Mouse (Mus musculus): ENCODE data around the gene Shox2. TPM values are rescaled to one million over a fixed set of nuclear protein-coding genes. Genes with fewer than 3 reads are reported as not detected.

Shox2 gene
- total and polyA plus RNA-seq, 2 experiments from 2014 or later: 17.6 to 33.2 TPM

GRCm38 (mm10) chr3:66976889-66977615 lies 4.5 kb downstream of the Shox2 start:
- H3K4me3 ChIP-seq (ENCODE audit: low read length): no peak overlapping the region
- no peak for DNase-seq (ENCODE audit: low spot score)
- H3K4me2 ChIP-seq (ENCODE audit: low read depth, low read length): no peak overlapping the region
- H3K4me1 ChIP-seq (ENCODE audit: insufficient read depth, low read length): 0 out of 2 replicates have a peak, but pooled peaks cover 3% of the 10 kb centered on the region
- no peak overlapping the region for H3K27ac ChIP-seq
- H3K9ac ChIP-seq (replicated peaks; ENCODE audit: low read length): no peak overlapping the region
- no peak for ATAC-seq
- H3K9me3 ChIP-seq (ENCODE audit: low read length): no peaks in the 10 kb centered on the region
- TF ChIP-seq CTCF (IDR thresholded peaks at IDR 0.05; ENCODE audit: low read depth): no peak
- WGBS: 5% methylated on average over 13 of the region's 13 CpGs
- H3K27me3 ChIP-seq (ENCODE audit: insufficient read depth, low read length): peaks cover 67% of the 10 kb centered on the region
- no peaks in the 10 kb centered on the region for H3K36me3 ChIP-seq (ENCODE audit: insufficient read depth, low read length)

DNA sequence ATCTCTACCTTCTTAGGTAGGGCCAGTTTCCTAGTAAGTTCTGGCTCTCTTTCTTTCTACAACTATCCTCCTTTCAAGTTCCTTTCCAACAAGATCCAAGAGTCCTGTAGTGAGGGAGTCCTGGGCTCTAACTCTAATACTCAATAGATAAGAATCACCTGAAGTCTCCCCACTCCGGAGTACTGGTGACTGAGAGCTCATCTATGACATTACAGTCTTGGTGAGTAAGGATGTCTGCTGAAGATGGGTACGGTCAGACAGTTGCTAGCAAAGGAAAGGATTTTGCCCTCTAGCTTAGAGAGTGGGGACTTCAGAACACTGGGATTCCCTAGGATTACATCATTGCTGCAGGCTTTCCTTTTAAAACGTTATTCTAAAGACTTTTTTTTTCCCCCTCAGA lies 7.1 kb downstream of the Shox2 start:
- no peak overlapping the region for H3K4me3 ChIP-seq (ENCODE audit: low read length)
- H3K4me1 ChIP-seq (ENCODE audit: insufficient read depth, low read length): peaks cover 3% of the 10 kb centered on the region; the same call in 1 of the 2 replicates
- no peak overlapping the region for H3K27ac ChIP-seq
- 7% methylated on average over 3 of the region's 3 CpGs for WGBS
- peaks cover 73% of the 10 kb centered on the region for H3K27me3 ChIP-seq (ENCODE audit: insufficient read depth, low read length)
- no peak overlapping the region for H3K4me2 ChIP-seq (ENCODE audit: low read depth, low read length)
- H3K36me3 ChIP-seq (ENCODE audit: insufficient read depth, low read length): no peaks in the 10 kb centered on the region
- H3K9me3 ChIP-seq (ENCODE audit: low read length): no peaks in the 10 kb centered on the region
- H3K9ac ChIP-seq (replicated peaks; ENCODE audit: low read length): no peak overlapping the region
- ATAC-seq (0 out of 2 replicates have a peak, but pooled peaks have one; percentile 36), DNase-seq (ENCODE audit: low spot score) (no peak)
- peak; percentile 35 for TF ChIP-seq CTCF (IDR thresholded peaks at IDR 0.05; ENCODE audit: low read depth)

- Histone ChIP-seq H3K27ac (no peak overlapping the region), H3K9ac (replicated peaks; ENCODE audit: low read length) (no peak overlapping the region; the same call in 1 of the 2 replicates), H3K4me3 (ENCODE audit: low read length) (peak overlapping the region; percentile 43), H3K4me1 (ENCODE audit: insufficient read depth, low read length) (peaks cover 3% of the 10 kb centered on the region; the same call in 1 of the 2 replicates), H3K36me3 (ENCODE audit: insufficient read depth, low read length) (no peaks in the 10 kb centered on the region), H3K9me3 (ENCODE audit: low read length) (no peaks in the 10 kb centered on the region), H3K27me3 (ENCODE audit: insufficient read depth, low read length) (peaks cover 70% of the 10 kb centered on the region), H3K4me2 (ENCODE audit: low read depth, low read length) (peak overlapping the region; percentile 56)
- ATAC-seq (peak; percentile 75), DNase-seq (ENCODE audit: low spot score) (peak; percentile 62)
- under 1% methylated on average over 59 of the region's 59 CpGs for WGBS
- no peak for TF ChIP-seq CTCF (IDR thresholded peaks at IDR 0.05; ENCODE audit: low read depth)
These were observed 8.1 kb downstream of the Shox2 start for GRCm38 (mm10) chr3:66973391-66973943.

GRCm38 (mm10) chr3:66972191-66972950 lies 9.2 kb downstream of the Shox2 start:
- Histone ChIP-seq H3K27me3 (ENCODE audit: insufficient read depth, low read length) (peaks cover 79% of the 10 kb centered on the region), H3K4me1 (ENCODE audit: insufficient read depth, low read length) (peaks cover 3% of the 10 kb centered on the region; the same call in 1 of the 2 replicates), H3K36me3 (ENCODE audit: insufficient read depth, low read length) (no peaks in the 10 kb centered on the region), H3K4me2 (ENCODE audit: low read depth, low read length) (no peak overlapping the region), H3K27ac (no peak overlapping the region), H3K4me3 (ENCODE audit: low read length) (no peak overlapping the region), H3K9ac (replicated peaks; ENCODE audit: low read length) (no peak overlapping the region), H3K9me3 (ENCODE audit: low read length) (no peaks in the 10 kb centered on the region)
- ATAC-seq (no peak), DNase-seq (ENCODE audit: low spot score) (no peak)
- no peak for TF ChIP-seq CTCF (IDR thresholded peaks at IDR 0.05; ENCODE audit: low read depth)
- WGBS: 6% methylated on average over 16 of the region's 16 CpGs

DNA sequence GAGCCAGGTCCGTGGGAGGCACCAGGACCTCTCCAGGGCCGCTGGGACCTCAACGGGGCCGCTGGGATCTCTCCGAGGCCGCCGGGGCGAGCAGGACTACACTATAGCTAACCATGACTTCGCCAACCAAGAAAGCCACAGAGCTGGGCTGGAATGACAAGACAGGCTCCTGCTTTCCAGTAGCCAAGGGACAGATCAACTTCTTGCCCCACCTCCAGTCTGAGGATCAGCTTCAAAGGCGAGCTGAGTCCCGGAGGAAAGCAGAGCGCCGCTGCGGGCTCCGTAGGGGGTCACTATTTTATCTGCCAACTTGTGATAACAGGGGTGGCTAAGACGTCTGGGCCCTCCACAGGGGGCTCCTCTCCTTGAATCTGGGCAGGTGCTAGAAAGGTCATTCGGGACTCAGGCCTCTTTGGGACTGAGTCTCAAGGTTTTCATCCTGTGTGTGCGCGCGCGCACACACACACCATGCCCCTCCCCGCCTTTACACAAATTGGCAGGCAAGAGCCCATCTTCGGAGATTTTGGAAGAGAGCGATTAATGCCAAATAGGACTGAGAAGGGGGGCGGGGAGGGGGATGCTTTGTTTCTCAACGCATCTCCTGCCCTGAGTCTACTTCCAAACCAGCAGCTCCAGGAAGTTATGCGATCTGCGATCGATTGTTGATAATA lies 10.8 kb downstream of the Shox2 start:
- 0 out of 2 replicates have a peak, but pooled peaks have one; percentile 38 for ATAC-seq

GRCm38 (mm10) chr3:66970261-66970660 lies 11.3 kb downstream of the Shox2 start:
- Histone ChIP-seq H3K9ac (replicated peaks; ENCODE audit: low read length) (no peak overlapping the region), H3K27ac (no peak overlapping the region), H3K4me1 (ENCODE audit: insufficient read depth, low read length) (peaks cover 3% of the 10 kb centered on the region; the same call in 1 of the 2 replicates), H3K36me3 (ENCODE audit: insufficient read depth, low read length) (no peaks in the 10 kb centered on the region), H3K4me3 (ENCODE audit: low read length) (no peak overlapping the region), H3K4me2 (ENCODE audit: low read depth, low read length) (no peak overlapping the region), H3K27me3 (ENCODE audit: insufficient read depth, low read length) (peaks cover 72% of the 10 kb centered on the region), H3K9me3 (ENCODE audit: low read length) (no peaks in the 10 kb centered on the region)
- TF ChIP-seq CTCF (IDR thresholded peaks at IDR 0.05; ENCODE audit: low read depth): no peak
- ATAC-seq: 0 out of 2 replicates have a peak, but pooled peaks have one; percentile 2
- no peak for DNase-seq (ENCODE audit: low spot score)
- WGBS: 4% methylated on average over 10 of the region's 10 CpGs

More for the DNA sequence above, 10.8 kb downstream of the Shox2 start:
- Histone ChIP-seq H3K4me2 (ENCODE audit: low read depth, low read length) (peak overlapping the region; percentile 18; the same call in 1 of the 2 replicates), H3K9me3 (ENCODE audit: low read length) (no peaks in the 10 kb centered on the region), H3K9ac (replicated peaks; ENCODE audit: low read length) (no peak overlapping the region), H3K36me3 (ENCODE audit: insufficient read depth, low read length) (no peaks in the 10 kb centered on the region), H3K4me1 (ENCODE audit: insufficient read depth, low read length) (peaks cover 3% of the 10 kb centered on the region; the same call in 1 of the 2 replicates), H3K27me3 (ENCODE audit: insufficient read depth, low read length) (peaks cover 75% of the 10 kb centered on the region), H3K4me3 (ENCODE audit: low read length) (peak overlapping the region; percentile 11; the same call in 1 of the 2 replicates), H3K27ac (no peak overlapping the region)
- no peak for DNase-seq (ENCODE audit: low spot score)
- no peak for TF ChIP-seq CTCF (IDR thresholded peaks at IDR 0.05; ENCODE audit: low read depth)
- 2% methylated on average over 29 of the region's 29 CpGs for WGBS

All from hindbrain, postnatal 0 days (tissue).